Mouse (Mus musculus): ENCODE measurements around the gene Syvn1.

Gene Syvn1

GRCm38 (mm10) chr19:6067724-6068415 is 21.5 kb downstream of the Syvn1 start, which contains the start of gene Tm7sf2:
TSS of gene Tm7sf2 (minus strand) at chr19:6068373.
- DNase-seq (ENCODE audit: low spot score in 2 of 2) = peak; percentile 79 to 90

GRCm38 (mm10) chr19:6068951-6069350 is 22.6 kb downstream of the Syvn1 start:
- peak in 1 of 2 experiments; percentile 67 for DNase-seq (ENCODE audit: low spot score in 2 of 2)

- DNase-seq (ENCODE audit: low spot score in 2 of 2) = no peak
These were observed 23.5 kb downstream of the Syvn1 start for GRCm38 (mm10) chr19:6069851-6070250.

GRCm38 (mm10) chr19:6070571-6071250 is 24.3 kb downstream of the Syvn1 start:
- DNase-seq (ENCODE audit: low spot score in 2 of 2) = no peak

GRCm38 (mm10) chr19:6071261-6071660 is 24.9 kb downstream of the Syvn1 start:
- no peak for DNase-seq (ENCODE audit: low spot score in 2 of 2)

GRCm38 (mm10) chr19:6073889-6074288 is 27.5 kb downstream of the Syvn1 start:
- DNase-seq (ENCODE audit: low spot score in 2 of 2) = no peak

GRCm38 (mm10) chr19:6076564-6077393 is 30.4 kb downstream of the Syvn1 start, which contains the start of gene Vps51:
TSS of gene Vps51 (minus strand) at chr19:6077231.
- DNase-seq (ENCODE audit: low spot score in 2 of 2) = peak; percentile 79 to 87

- no peak for DNase-seq (ENCODE audit: low spot score in 2 of 2)
These were observed 33.7 kb downstream of the Syvn1 start, which contains the start of gene Tmem262 for GRCm38 (mm10) chr19:6079983-6080480. TSS of gene Tmem262 (plus strand) at chr19:6080033.

GRCm38 (mm10) chr19:6082156-6082555 is 35.8 kb downstream of the Syvn1 start, which contains the start of gene Gm28374:
TSS of gene Gm28374 (minus strand) at chr19:6082256.
- DNase-seq (ENCODE audit: low spot score in 2 of 2) = no peak

- DNase-seq (ENCODE audit: low spot score in 2 of 2) = peak; percentile 93 to 97
These were observed 38.3 kb downstream of the Syvn1 start, which contains the start of the genes Zfpl1 and Cdca5 for GRCm38 (mm10) chr19:6084478-6085248. TSS of gene Zfpl1 (minus strand) at chr19:6084956. TSS of gene Cdca5 (plus strand) at chr19:6084983.

- peak; percentile 63 to 83 for DNase-seq (ENCODE audit: low spot score in 2 of 2)
These were observed 39.1 kb downstream of the Syvn1 start for GRCm38 (mm10) chr19:6085417-6085879.

GRCm38 (mm10) chr19:6088841-6089240 is 42.5 kb downstream of the Syvn1 start:
- no peak for DNase-seq (ENCODE audit: low spot score in 2 of 2)

GRCm38 (mm10) chr19:6094119-6094518 is 47.7 kb downstream of the Syvn1 start, which contains the start of gene AC131692.1:
TSS of gene AC131692.1 (plus strand) at chr19:6094419.
- DNase-seq (ENCODE audit: low spot score in 2 of 2) = no peak

GRCm38 (mm10) chr19:6097847-6098246 is 51.5 kb downstream of the Syvn1 start:
- DNase-seq (ENCODE audit: low spot score in 2 of 2) = no peak

- DNase-seq (ENCODE audit: low spot score in 2 of 2) = no peak
These were observed 54.8 kb downstream of the Syvn1 start for GRCm38 (mm10) chr19:6101186-6101585.

GRCm38 (mm10) chr19:6102169-6102853 is 55.9 kb downstream of the Syvn1 start:
- DNase-seq (ENCODE audit: low spot score in 2 of 2) = peak; percentile 78 to 86
